Comparison of ENCODE assay signal across 27 mouse cellular contexts in the genomic region with DNA sequence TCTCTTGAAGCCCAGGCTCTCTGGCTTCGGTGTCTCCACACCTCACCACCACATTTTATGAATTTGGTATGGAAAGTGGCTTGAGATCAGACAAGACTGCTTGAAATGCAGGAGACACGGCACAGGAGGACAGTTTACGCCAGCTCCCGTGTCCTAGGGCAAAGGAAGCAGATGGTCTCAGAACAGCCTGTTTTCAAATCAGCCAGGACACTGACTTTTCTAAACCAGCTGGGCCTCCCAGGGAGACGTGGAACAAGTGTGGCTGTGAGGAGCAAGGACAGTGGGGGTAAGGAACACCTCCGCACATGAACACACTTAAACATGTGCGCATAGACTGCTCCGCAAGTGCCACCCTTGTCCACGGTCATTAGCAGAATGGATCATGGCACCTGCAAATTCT.
DNase-seq lines count a peak whose midpoint lies in the region; ATAC-seq lines count a peak whose summit lies in the region.
"Had no signal": no experiment of that assay in that cellular context is flagged by ENCODE, and none has a peak within 500 bp of the region (broad histone marks: within the 10 kb centered on the region; RNA-seq: fewer than 3 reads in every experiment).

No protein-coding gene starts in this region.

- no peak overlapping the region for H3K27ac ChIP-seq in kidney, embryonic 15.5 days
- H3K27ac ChIP-seq: forebrain, embryonic 13.5 days; heart, embryonic 10.5 days; heart, embryonic 15.5 days; hindbrain, embryonic 12.5 days; limb, embryonic 12.5 days; liver, embryonic 15.5 days; midbrain, embryonic 13.5 days; neural tube, embryonic 12.5 days had no signal

- WGBS in kidney, embryonic 15.5 days, result 90% methylated on average over 9 of the region's 9 CpGs

- no peak overlapping the region for H3K9ac ChIP-seq in kidney, embryonic 15.5 days
- H3K9ac ChIP-seq: forebrain, embryonic 13.5 days; heart, embryonic 15.5 days; hindbrain, embryonic 12.5 days; limb, embryonic 12.5 days; liver, embryonic 15.5 days; midbrain, embryonic 13.5 days; neural tube, embryonic 12.5 days had no signal

- no peak overlapping the region for H3K4me3 ChIP-seq in kidney, embryonic 15.5 days (replicated peaks)
- H3K4me3 ChIP-seq: forebrain, embryonic 13.5 days; heart, embryonic 10.5 days; heart, embryonic 15.5 days; hindbrain, embryonic 12.5 days; limb, embryonic 12.5 days; liver, embryonic 15.5 days; midbrain, embryonic 13.5 days; myocyte; neural tube, embryonic 12.5 days had no signal

- intact Hi-C loops in left cerebral cortex, postnatal 4 days (cut with DNase I), result no loop called here

- H3K4me2 ChIP-seq in kidney, embryonic 15.5 days, result no peak overlapping the region
- H3K4me2 ChIP-seq: forebrain, embryonic 13.5 days; heart, embryonic 15.5 days; hindbrain, embryonic 12.5 days; limb, embryonic 12.5 days; liver, embryonic 15.5 days; midbrain, embryonic 13.5 days; neural tube, embryonic 12.5 days had no signal

- no peaks in the 10 kb centered on the region for H3K27me3 ChIP-seq in kidney, embryonic 15.5 days
- H3K27me3 ChIP-seq: forebrain, embryonic 13.5 days; heart, embryonic 15.5 days; hindbrain, embryonic 12.5 days; limb, embryonic 12.5 days; liver, embryonic 15.5 days; midbrain, embryonic 13.5 days; neural tube, embryonic 12.5 days had no signal

- no peaks in the 10 kb centered on the region for H3K4me1 ChIP-seq in kidney, embryonic 15.5 days
- H3K4me1 ChIP-seq: heart, embryonic 10.5 days; heart, embryonic 15.5 days; limb, embryonic 12.5 days; liver, embryonic 15.5 days; neural tube, embryonic 12.5 days had no signal

- H3K36me3 ChIP-seq in kidney, embryonic 15.5 days, result no peaks in the 10 kb centered on the region
- H3K36me3 ChIP-seq: heart, embryonic 10.5 days; heart, embryonic 15.5 days; hindbrain, embryonic 12.5 days; limb, embryonic 12.5 days; liver, embryonic 15.5 days; midbrain, embryonic 13.5 days; neural tube, embryonic 12.5 days had no signal

- DNase-seq in left cerebral cortex, postnatal 4 days, result peak; percentile 41
- DNase-seq in left cerebral cortex, adult 9 months (ENCODE audit: low spot score in 2 of 2), result no peak
- peak; percentile 63 for DNase-seq in cerebellum, adult 11 months
- peak; percentile 68 for DNase-seq in cerebellum, adult 8-10 months
- DNase-seq in cerebellum, postnatal 25 days, result peak; percentile 70 to 71
- no peak for DNase-seq in urinary bladder, adult 2 months (ENCODE audit: low spot score)
- DNase-seq: adrenal gland, postnatal 25 days; gastrocnemius, postnatal 14 days; heart, adult 11 months; heart, postnatal 36 days; kidney, adult 9 months; kidney, postnatal 14 days; layer of hippocampus, adult 9-11 months; lung, postnatal 36 days; thymus, adult 2 months; thymus, postnatal 36 days had no signal

- ATAC-seq in kidney, embryonic 15.5 days (replicated peaks; ENCODE audit: low FRiP score), result no peak
- ATAC-seq: forebrain, embryonic 13.5 days; intestine, postnatal 0 days; midbrain, embryonic 13.5 days had no signal

- H3K9me3 ChIP-seq in kidney, embryonic 15.5 days (replicated peaks), result no peaks in the 10 kb centered on the region
- H3K9me3 ChIP-seq: forebrain, embryonic 13.5 days; heart, embryonic 10.5 days; heart, embryonic 15.5 days; hindbrain, embryonic 12.5 days; limb, embryonic 12.5 days; liver, embryonic 15.5 days; midbrain, embryonic 13.5 days; neural tube, embryonic 12.5 days had no signal

Comparison
In these comparisons a context has a peak if more than half of its experiments do, and no peak if none do; other contexts are left out.
1. DNase-seq: peak in left cerebral cortex, postnatal 4 days (single experiment), cerebellum, adult 11 months (single experiment), cerebellum, adult 8-10 months (single experiment) and cerebellum, postnatal 25 days (2 of 2); none in left cerebral cortex, adult 9 months (0 of 2) and urinary bladder, adult 2 months (single experiment).